Mouse (Mus musculus) bone marrow macrophage, adult 2 months (primary cell): ENCODE data around the gene Cyp1a2.

ENCODE experiments used
- CTCF ChIP-seq: IDR thresholded peaks from 2 replicates; pipeline ENCODE4 v1.5.1; 2012; ENCODE audit warnings: low read depth, mild to moderate bottlenecking, low read length, moderate library complexity
- POLR2A ChIP-seq: IDR thresholded peaks from 2 replicates; pipeline ENCODE4 v1.6.1; 2012; ENCODE audit warnings: mild to moderate bottlenecking, low read depth, low read length, borderline replicate concordance

GRCm38 (mm10) chr9:57650130-57650785 is 33.2 kb downstream of the Cyp1a2 start:
- TF ChIP-seq CTCF (no peak), POLR2A (no peak)
